Comparison of ENCODE assay signal across 16 mouse cellular contexts in genomic region chr5:43589440-43589830, GRCm38 (mm10).
DNase-seq lines count a peak whose midpoint lies in the region; ATAC-seq and TF ChIP-seq lines count a peak whose summit lies in the region.
"Had no signal": no experiment of that assay in that cellular context is flagged by ENCODE, and none has a peak within 500 bp of the region (broad histone marks: within the 10 kb centered on the region; RNA-seq: fewer than 3 reads in every experiment).

No protein-coding gene starts in this region.

- peak overlapping the region; percentile 42; the same call in 1 of the 2 replicates for H3K27ac ChIP-seq in heart, embryonic 13.5 days (replicated peaks)
- H3K27ac ChIP-seq in heart, embryonic 10.5 days, result no peak overlapping the region
- peak overlapping the region; percentile 82 for H3K27ac ChIP-seq in kidney, embryonic 16.5 days (ENCODE audit: low read length)
- H3K27ac ChIP-seq: hindbrain, embryonic 13.5 days had no signal

- WGBS in heart, embryonic 13.5 days, result 49% methylated on average over 2 of the region's 2 CpGs
- 76% methylated on average over 2 of the region's 2 CpGs for WGBS in heart, embryonic 10.5 days
- 62% methylated on average over 2 of the region's 2 CpGs for WGBS in kidney, embryonic 16.5 days

- TF ChIP-seq CTCF in Patski (IDR thresholded peaks at IDR 0.05), result no peak

- CTCF ChIA-PET in Patski (lab: Charles Lee), result interaction anchor here (0.6 to 2.6 kb wide), 11 partner anchors 8 to 198 kb away, joined by 3 to 17 read pairs (median 4); partner anchors contain the start of gene Cc2d2a

- in situ Hi-C loops in Patski (cut with MboI; ENCODE audit: low pct_unique_long_range_greater_than_20kb), result no loop called here

- no peaks in the 10 kb centered on the region for H3K27me3 ChIP-seq in heart, embryonic 13.5 days (replicated peaks)
- H3K27me3 ChIP-seq in heart, embryonic 10.5 days (ENCODE audit: insufficient read depth, poor library complexity, severe bottlenecking), result no peaks in the 10 kb centered on the region
- H3K27me3 ChIP-seq in kidney, embryonic 16.5 days (ENCODE audit: insufficient read depth, low read length), result no peaks in the 10 kb centered on the region
- H3K27me3 ChIP-seq in Patski, result no peaks in the 10 kb centered on the region
- H3K27me3 ChIP-seq: hindbrain, embryonic 13.5 days had no signal

- DNase-seq in heart, embryonic 10.5 days (ENCODE audit: low spot score), result no peak
- no peak for DNase-seq in kidney, adult 11 months
- DNase-seq in Patski (ENCODE audit: low read depth, low spot score), result no peak
- peak; percentile 43 for DNase-seq in kidney, postnatal 14 days
- DNase-seq in adrenal gland, postnatal 36 days, result no peak
- DNase-seq in frontal cortex, adult 2 months (ENCODE audit: extremely low spot score in 1 of 2, low spot score in 1 of 2), result no peak
- DNase-seq: adrenal gland, adult 2 months; B cell, adult 2 months; cerebellum, adult 8-10 months; gastrocnemius, postnatal 10 days; liver; right cerebral cortex, adult 18-20 months; thymus, postnatal 36 days had no signal

- no peak overlapping the region for H3K4me2 ChIP-seq in heart, embryonic 13.5 days
- H3K4me2 ChIP-seq in kidney, embryonic 16.5 days (replicated peaks; ENCODE audit: low read depth, low read length), result no peak overlapping the region
- H3K4me2 ChIP-seq: hindbrain, embryonic 13.5 days had no signal

- POLR2A ChIA-PET in Patski (lab: Charles Lee), result interaction anchor here (0.8 kb wide), 1 partner anchor 36 kb away, joined by 3 read pairs; no protein-coding TSS in a partner anchor

- no peaks in the 10 kb centered on the region for H3K9me3 ChIP-seq in heart, embryonic 13.5 days
- no peaks in the 10 kb centered on the region for H3K9me3 ChIP-seq in heart, embryonic 10.5 days
- no peaks in the 10 kb centered on the region for H3K9me3 ChIP-seq in kidney, embryonic 16.5 days (ENCODE audit: low read length)
- H3K9me3 ChIP-seq: hindbrain, embryonic 13.5 days had no signal

- no peaks in the 10 kb centered on the region for H3K36me3 ChIP-seq in heart, embryonic 13.5 days
- H3K36me3 ChIP-seq in heart, embryonic 10.5 days, result no peaks in the 10 kb centered on the region
- no peaks in the 10 kb centered on the region for H3K36me3 ChIP-seq in kidney, embryonic 16.5 days (ENCODE audit: insufficient read depth, low read length)
- H3K36me3 ChIP-seq: hindbrain, embryonic 13.5 days had no signal

- H3K4me3 ChIP-seq in heart, embryonic 13.5 days, result no peak overlapping the region
- no peak overlapping the region for H3K4me3 ChIP-seq in heart, embryonic 10.5 days
- H3K4me3 ChIP-seq in kidney, embryonic 16.5 days (ENCODE audit: low read length), result no peak overlapping the region
- H3K4me3 ChIP-seq: hindbrain, embryonic 13.5 days had no signal

- H3K9ac ChIP-seq in heart, embryonic 13.5 days, result no peak overlapping the region
- H3K9ac ChIP-seq in kidney, embryonic 16.5 days (replicated peaks; ENCODE audit: low read length), result no peak overlapping the region
- H3K9ac ChIP-seq: hindbrain, embryonic 13.5 days had no signal

- ATAC-seq in heart, embryonic 13.5 days (ENCODE audit: extremely low read depth, insufficient number of reproducible peaks, low FRiP score, low TSS enrichment), result no peak
- no peak; the same call in 1 of the 2 replicates for ATAC-seq in kidney, embryonic 16.5 days (ENCODE audit: low FRiP score, low TSS enrichment)
- peak; percentile 33 for ATAC-seq in Patski

- H3K4me1 ChIP-seq in heart, embryonic 13.5 days, result peaks cover 10% of the 10 kb centered on the region; the same call in 1 of the 2 replicates
- no peaks in the 10 kb centered on the region for H3K4me1 ChIP-seq in heart, embryonic 10.5 days
- peaks cover 13% of the 10 kb centered on the region; the same call in 1 of the 2 replicates for H3K4me1 ChIP-seq in kidney, embryonic 16.5 days (ENCODE audit: insufficient read depth, low read length)
- H3K4me1 ChIP-seq: hindbrain, embryonic 13.5 days had no signal
